Mouse (Mus musculus) kidney, postnatal 25 days (tissue): ENCODE results near the gene Stk39.

Experiments used
- DNase-seq, 2 experiments: peaks; one replicate each; pipeline ENCODE4 v3.0.0; 2021; ENCODE audit warnings: mixed read lengths in 2 of 2

The Stk39 gene

GRCm38 (mm10) chr2:68219823-68220222 lies 252.2 kb downstream of the Stk39 start:
- DNase-seq = no peak

GRCm38 (mm10) chr2:68215176-68215575 lies 256.9 kb downstream of the Stk39 start:
- no peak for DNase-seq

GRCm38 (mm10) chr2:68214400-68214799 lies 257.7 kb downstream of the Stk39 start:
- DNase-seq = no peak

GRCm38 (mm10) chr2:68211443-68211842 lies 260.6 kb downstream of the Stk39 start:
- DNase-seq = no peak

GRCm38 (mm10) chr2:68196245-68196644 lies 275.8 kb downstream of the Stk39 start:
- no peak for DNase-seq

GRCm38 (mm10) chr2:68194444-68194843 lies 277.6 kb downstream of the Stk39 start:
- DNase-seq = no peak

GRCm38 (mm10) chr2:68193465-68193837 lies 278.6 kb downstream of the Stk39 start:
- DNase-seq = no peak

- no peak for DNase-seq
Observed at GRCm38 (mm10) chr2:68192605-68193464, 279.2 kb downstream of the Stk39 start.

- no peak for DNase-seq
Observed at GRCm38 (mm10) chr2:68176425-68176824, 295.6 kb downstream of the Stk39 start.

- DNase-seq = no peak
Observed at GRCm38 (mm10) chr2:68171306-68171705, 300.8 kb downstream of the Stk39 start.

- no peak for DNase-seq
Observed at GRCm38 (mm10) chr2:68162012-68162411, 310.1 kb downstream of the Stk39 start.

GRCm38 (mm10) chr2:68160566-68160965 lies 311.5 kb downstream of the Stk39 start:
- no peak for DNase-seq
